Mouse (Mus musculus) G1E (cell line): ENCODE results near the gene Hsd17b12.

Source experiments
- CTCF ChIP-seq: IDR thresholded peaks from 2 replicates; pipeline ENCODE4 v1.5.1; 2012; ENCODE audit warnings: low read depth, low read length, inconsistent platforms, mixed read lengths
- GATA1 ChIP-seq: IDR thresholded peaks from 2 replicates; pipeline ENCODE4 v1.6.1; 2012; ENCODE audit warnings: borderline replicate concordance, low read length, inconsistent platforms, mixed read lengths

- TF ChIP-seq GATA1 = no peak
- TF ChIP-seq CTCF = no peak
Observed at GRCm38 (mm10) chr2:94050901-94051300, 106.9 kb downstream of the Hsd17b12 start.
